In the genomic region with DNA sequence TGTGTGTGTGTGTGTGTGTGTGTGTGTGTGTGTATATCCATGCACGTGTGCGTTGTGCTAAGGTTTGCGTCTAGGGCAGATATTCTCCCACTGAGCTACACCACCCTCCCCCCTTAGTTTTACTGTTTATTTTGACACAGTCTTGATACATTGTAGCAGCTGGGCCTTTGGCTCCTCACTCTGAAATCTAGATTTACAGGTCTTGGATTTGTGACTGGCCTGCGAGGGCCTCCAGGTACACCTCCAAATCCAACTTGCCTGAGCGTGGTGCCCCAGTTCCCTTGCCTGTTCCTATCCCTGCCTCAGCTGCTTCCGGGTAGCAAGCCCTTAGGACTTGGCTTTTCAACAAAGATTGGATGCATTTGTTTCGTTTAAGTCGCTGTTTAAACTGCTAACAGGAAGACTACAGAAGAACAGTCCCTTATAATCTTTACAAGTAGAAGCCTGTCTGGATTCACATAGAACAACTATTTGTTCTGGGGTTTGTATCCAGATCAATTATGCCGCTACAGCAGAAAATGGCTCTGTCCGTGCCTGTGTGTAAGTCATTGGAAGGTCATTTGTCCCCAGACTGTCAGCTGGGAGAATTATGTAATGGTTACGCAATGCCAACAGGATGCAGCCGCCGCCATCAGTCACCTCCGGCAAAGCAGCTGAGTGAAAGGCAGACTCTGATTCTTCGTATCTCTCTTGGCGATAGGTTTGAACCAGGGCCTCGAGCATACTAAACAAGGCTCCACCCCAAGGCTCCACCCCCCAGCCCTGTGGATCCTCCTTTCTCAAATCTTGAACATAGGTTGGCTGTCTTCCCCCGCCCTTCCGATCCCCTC, we compare ENCODE assay signal across 8 mouse cellular contexts. TPM values are rescaled to one million over a fixed set of nuclear protein-coding genes. Genes with fewer than 3 reads are reported as not detected.
A peak's percentile ranks its signal among the peaks of the same experiment; 100 is the strongest.
DNase-seq lines count a peak whose midpoint lies in the region; ATAC-seq and TF ChIP-seq lines count a peak whose summit lies in the region.

No protein-coding gene starts in this region.

- no peak overlapping the region for H3K4me3 ChIP-seq in layer of hippocampus, adult 2 months

- peak overlapping the region; percentile 44; the same call in 1 of the 2 replicates for H3K27ac ChIP-seq in layer of hippocampus, adult 2 months

- peak; percentile 78 for ATAC-seq in megakaryocyte, adult 5-6 weeks (ENCODE audit: poor library complexity, severe bottlenecking)

- DNase-seq in layer of hippocampus, adult 2 months (ENCODE audit: low spot score in 2 of 2): no peak
- no peak for DNase-seq in layer of hippocampus, adult 8-10 months (ENCODE audit: low spot score in 2 of 2)
- DNase-seq in heart, adult 9 months (ENCODE audit: low spot score in 2 of 2): peak; percentile 88 to 89
- DNase-seq in kidney, postnatal 25 days: peak; percentile 67 to 87
- DNase-seq in embryo, embryonic 11 days: no peak
- no peak for DNase-seq in right cerebral cortex, postnatal 4 days
- DNase-seq in cerebellum, adult 11 months: no peak

- TF ChIP-seq CTCF in layer of hippocampus, adult 2 months (conservative IDR thresholded peaks at IDR 0.05): no peak

RNA-seq across cellular contexts. Expression of gene Sec14l1, which starts 31.7 kb away (rescaled TPM):
- total RNA-seq in layer of hippocampus, adult 2 months (2021): 100 to 1,000 TPM; 226 to 239 TPM
- 100 to 1,000 TPM; 221 to 238 (median 233) TPM for total RNA-seq in layer of hippocampus, adult 8-10 months (2022)
- 24.3 and 29.1 TPM in 2 replicates for total RNA-seq in megakaryocyte, adult 5-6 weeks (2015)
- total RNA-seq in megakaryocyte, adult 5-6 weeks (2017): 32.3 and 41.7 TPM in 2 replicates

Comparison
In these comparisons a context has a peak if more than half of its experiments do, and no peak if none do; other contexts are left out.
1. DNase-seq: peak in heart, adult 9 months (2 of 2) and kidney, postnatal 25 days (2 of 2); none in layer of hippocampus, adult 2 months (0 of 2), layer of hippocampus, adult 8-10 months (0 of 2), embryo, embryonic 11 days (single experiment), right cerebral cortex, postnatal 4 days (single experiment) and cerebellum, adult 11 months (single experiment).
2. RNA of gene Sec14l1, which starts 31.7 kb away (total RNA-seq): 226 to 239 TPM in layer of hippocampus, adult 2 months and 221 to 238 TPM in layer of hippocampus, adult 8-10 months; 24.3 to 41.7 TPM in megakaryocyte, adult 5-6 weeks; every median in the first group is over 4 times any median in the second.